Mouse (Mus musculus) erythroblast, adult 5-6 weeks (primary cell): Measurements from ENCODE around the gene Gipc2. TPM values are rescaled to one million over a fixed set of nuclear protein-coding genes. Genes with fewer than 3 reads are reported as not detected.

Experiments used
- ATAC-seq: replicated peaks from 2 replicates; pipeline ENCODE4 v1.8.0; 2016; ENCODE audit warnings: moderate number of reproducible peaks, mild to moderate bottlenecking, moderate TSS enrichment, inconsistent platforms; ENCODE audit not compliant: poor library complexity, low FRiP score, severe bottlenecking
- total RNA-seq, 2 experiments: library from RNA; stranded (forward) in 1 of 2; stranded (reverse) in 1 of 2; fragments of 150-400 nt in 1 of 2; fragments of 200-764, 138-1000 nt in 1 of 2; gene quantifications; 2 replicates each; pipeline versions ENCODE4 v1.2.3 to v1.2.4; 2015 to 2017; ENCODE audit warnings: low replicate concordance in 2 of 2

The Gipc2 gene
- total RNA-seq, 2 experiments from 2014 or later: 2.4 TPM; not detected in 1

GRCm38 (mm10) chr3:152127144-152127543 lies 38.9 kb downstream of the Gipc2 start:
- ATAC-seq: no peak

GRCm38 (mm10) chr3:152122720-152123119 lies 43.3 kb downstream of the Gipc2 start:
- peak; percentile 87 for ATAC-seq

GRCm38 (mm10) chr3:152122101-152122500 lies 43.9 kb downstream of the Gipc2 start:
- ATAC-seq: peak; percentile 66

- peak; percentile 55 for ATAC-seq
Observed at GRCm38 (mm10) chr3:152121169-152122009, 44.6 kb downstream of the Gipc2 start.

- ATAC-seq: 0 out of 2 replicates have a peak, but pooled peaks have one; percentile 31
Observed at GRCm38 (mm10) chr3:152119987-152120386, 46.0 kb downstream of the Gipc2 start.

- ATAC-seq: no peak
Observed at GRCm38 (mm10) chr3:152117941-152118340, 48.1 kb downstream of the Gipc2 start.

GRCm38 (mm10) chr3:152116140-152116539 lies 49.9 kb downstream of the Gipc2 start:
- no peak for ATAC-seq

GRCm38 (mm10) chr3:152114786-152115185 lies 51.2 kb downstream of the Gipc2 start:
- peak; percentile 90 for ATAC-seq

- ATAC-seq: 0 out of 2 replicates have a peak, but pooled peaks have one; percentile 7
Observed at GRCm38 (mm10) chr3:152114222-152114621, 51.8 kb downstream of the Gipc2 start.

- ATAC-seq: peak; percentile 23
Observed at GRCm38 (mm10) chr3:152113496-152113895, 52.5 kb downstream of the Gipc2 start.

- ATAC-seq: no peak
Observed at GRCm38 (mm10) chr3:152112664-152113063, 53.4 kb downstream of the Gipc2 start.

- no peak for ATAC-seq
Observed at GRCm38 (mm10) chr3:152111482-152111881, 54.5 kb downstream of the Gipc2 start.

GRCm38 (mm10) chr3:152111081-152111480 lies 54.9 kb downstream of the Gipc2 start:
- peak; percentile 62 for ATAC-seq

GRCm38 (mm10) chr3:152109260-152109587 lies 56.8 kb downstream of the Gipc2 start:
- no peak for ATAC-seq

GRCm38 (mm10) chr3:152108560-152109259 lies 57.3 kb downstream of the Gipc2 start:
- ATAC-seq: no peak

- no peak for ATAC-seq
Observed at GRCm38 (mm10) chr3:152108003-152108395, 58.0 kb downstream of the Gipc2 start.

GRCm38 (mm10) chr3:152107149-152108002 lies 58.7 kb downstream of the Gipc2 start:
- peak; percentile 32; the same call in 1 of the 2 replicates for ATAC-seq

GRCm38 (mm10) chr3:152106225-152107148 lies 59.5 kb downstream of the Gipc2 start:
- no peak for ATAC-seq

GRCm38 (mm10) chr3:152105341-152105740 lies 60.7 kb downstream of the Gipc2 start:
- ATAC-seq: peak; percentile 84
